Mouse (Mus musculus) megakaryocyte progenitor cell, adult 5-6 weeks (primary cell): ENCODE data around the gene Dis3l2. TPM values are rescaled to one million over a fixed set of nuclear protein-coding genes. Genes with fewer than 3 reads are reported as not detected.

Experiments
- ATAC-seq: replicated peaks from 2 replicates; pipeline ENCODE4 v1.8.0; 2016; ENCODE audit warnings: mild to moderate bottlenecking, moderate TSS enrichment, inconsistent platforms; ENCODE audit not compliant: poor library complexity
- total RNA-seq, 2 experiments: library from RNA; stranded (forward) in 1 of 2; stranded (reverse) in 1 of 2; fragments of 157-497, 149-512 nt in 1 of 2; fragments of 200-1000 nt in 1 of 2; gene quantifications; 2 replicates each; pipeline versions ENCODE4 v1.2.3 to v1.2.4; 2015 to 2017

The Dis3l2 gene
- total RNA-seq, 2 experiments from 2014 or later = 13.7 to 14.4 TPM

DNA sequence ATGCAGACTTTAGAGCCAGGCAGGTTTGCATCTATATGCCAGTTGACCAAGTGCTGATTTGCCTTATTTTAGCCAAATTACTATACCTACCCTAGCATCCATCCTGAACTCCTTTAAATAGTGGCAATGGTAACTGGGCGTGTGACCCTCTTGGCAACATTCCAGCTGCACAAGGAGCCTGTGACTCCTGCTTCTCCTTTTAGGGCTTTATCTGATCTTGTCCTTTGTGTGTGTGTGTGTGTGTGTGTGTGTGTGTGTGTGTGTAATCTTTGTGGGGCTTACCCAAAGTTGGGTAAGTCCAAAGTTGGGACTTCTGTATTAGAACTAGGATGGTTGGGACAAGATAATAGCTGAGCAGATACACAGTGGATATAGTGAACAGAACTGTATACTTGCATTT, 302.8 kb downstream of the Dis3l2 start:
- ATAC-seq = no peak

DNA sequence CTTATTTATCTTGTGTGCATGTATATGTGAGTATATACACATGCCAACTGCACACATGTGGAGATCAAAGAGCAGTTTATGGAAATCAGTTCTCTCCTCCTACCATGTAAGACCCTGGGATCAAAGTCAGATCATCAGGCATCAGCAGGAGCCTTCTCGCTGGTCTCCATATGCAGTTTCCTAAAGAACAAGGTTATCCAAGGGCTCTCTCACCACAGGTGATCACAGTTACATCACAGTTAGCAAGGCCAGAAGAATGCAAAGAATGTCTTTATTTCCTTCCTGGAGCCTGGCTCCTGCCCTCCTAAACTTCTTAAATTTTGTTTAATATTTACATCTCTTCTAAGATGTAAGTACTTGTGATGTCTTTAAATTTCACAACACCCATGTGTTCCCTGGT, 304.6 kb downstream of the Dis3l2 start:
- ATAC-seq = no peak

DNA sequence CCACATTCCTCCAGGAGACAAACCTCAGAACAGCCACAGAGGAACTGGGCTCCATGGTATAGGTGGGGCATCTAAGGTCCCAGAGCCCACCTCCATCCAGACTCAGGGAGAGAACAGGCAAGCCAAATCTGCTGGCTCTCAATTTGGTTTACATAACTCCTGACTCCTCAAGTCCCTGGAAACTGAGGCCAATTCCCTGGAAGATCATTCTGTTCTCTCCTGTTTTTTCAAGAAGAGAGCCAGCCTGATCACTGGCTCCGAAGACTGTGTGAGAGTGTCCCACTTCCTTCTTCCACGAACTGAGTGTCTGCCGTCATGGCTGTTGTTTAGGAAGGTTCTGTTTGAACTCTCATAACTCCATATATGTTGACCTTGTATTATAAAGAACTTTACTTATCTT, 305.5 kb downstream of the Dis3l2 start:
- ATAC-seq = no peak

DNA sequence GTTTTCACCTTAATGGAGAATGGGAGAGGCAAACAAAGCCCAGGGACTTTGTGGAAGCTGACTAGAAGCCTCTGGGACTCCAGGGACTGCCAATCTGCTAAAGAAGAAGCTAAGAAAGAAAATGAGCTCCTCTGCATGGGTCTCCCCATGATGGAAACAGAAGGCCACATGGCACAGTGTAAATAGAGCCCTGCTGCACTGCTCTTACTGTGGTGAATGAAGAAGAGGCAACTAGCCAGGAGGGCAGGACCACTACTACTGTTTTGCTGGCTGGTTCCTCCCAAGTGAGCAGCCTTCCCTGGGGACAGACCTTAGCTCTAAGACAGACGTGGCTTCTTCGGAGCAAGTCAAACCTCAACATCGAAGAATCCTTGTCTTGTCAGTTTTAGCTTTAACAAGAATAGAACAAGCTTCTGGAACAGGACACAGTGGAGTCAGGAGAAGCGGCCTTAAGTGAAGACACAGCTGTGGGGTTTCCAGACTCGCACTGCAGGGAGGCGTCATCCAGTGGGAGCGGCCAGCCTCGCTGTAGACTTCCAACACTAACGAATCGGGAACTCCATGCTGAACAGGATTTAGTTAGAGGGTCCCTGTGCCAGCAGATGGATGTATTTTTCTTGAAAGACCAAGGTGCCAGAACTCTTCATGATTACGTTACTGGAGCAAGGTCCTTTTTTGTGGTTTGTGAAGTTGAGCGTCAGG, 307.2 kb downstream of the Dis3l2 start:
- no peak for ATAC-seq

DNA sequence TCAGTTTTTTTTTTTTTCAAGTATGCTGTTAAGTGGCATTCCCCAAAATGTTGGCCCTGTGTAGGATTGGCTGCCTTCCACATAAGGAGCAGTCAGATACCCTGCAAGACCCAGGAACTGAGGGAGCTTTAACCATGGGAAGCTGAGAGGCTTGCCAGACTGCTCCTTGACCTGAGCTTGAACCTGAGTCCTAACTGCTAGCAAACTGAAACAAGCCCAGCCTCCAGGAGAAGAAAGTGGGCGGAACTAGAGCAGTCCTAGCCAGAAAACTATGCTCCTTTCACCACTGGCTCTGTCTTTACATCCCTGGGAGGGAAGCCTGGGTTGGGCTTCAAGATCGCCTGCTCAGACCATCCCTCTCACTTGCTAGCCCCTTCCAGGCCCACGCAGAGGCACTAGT, 308.1 kb downstream of the Dis3l2 start:
- no peak for ATAC-seq

DNA sequence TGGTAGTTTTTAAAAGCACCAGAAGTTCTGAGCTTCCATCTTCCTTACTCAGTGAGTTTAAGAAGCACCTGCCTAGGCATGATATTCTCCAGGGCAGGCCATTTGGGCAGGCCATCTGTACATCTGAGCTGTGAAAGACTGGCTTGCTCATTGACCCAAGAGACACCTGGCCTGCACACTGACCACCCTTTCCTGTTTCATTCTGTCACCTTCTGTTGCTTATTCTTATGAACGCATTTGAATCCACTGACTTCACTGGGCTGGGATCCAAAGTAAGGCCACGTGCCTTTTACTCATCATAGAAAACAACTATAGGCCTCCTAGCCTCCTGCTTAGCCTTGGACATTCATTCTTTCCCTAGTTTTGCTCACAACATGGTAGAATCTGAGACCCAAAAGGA, 309.0 kb downstream of the Dis3l2 start:
- ATAC-seq = no peak

DNA sequence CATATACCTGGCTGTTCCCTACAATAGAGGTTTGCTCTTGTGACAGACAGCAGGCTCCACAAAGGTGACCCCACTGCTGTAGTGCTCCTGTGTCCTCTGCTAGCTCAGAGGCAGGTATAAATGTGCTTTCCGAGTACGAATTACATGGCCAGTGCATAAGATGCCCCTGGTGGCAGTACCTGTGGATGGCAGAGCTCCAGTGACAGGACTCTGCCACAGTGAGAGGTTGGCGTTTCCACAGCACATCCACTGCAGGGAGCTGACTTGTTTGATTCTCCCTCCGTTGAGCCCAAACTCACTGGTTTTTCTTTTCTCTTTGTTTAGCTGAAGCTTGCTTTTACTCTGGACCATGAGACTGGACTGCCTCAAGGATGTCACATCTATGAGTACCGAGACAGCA, 317.1 kb downstream of the Dis3l2 start:
- no peak for ATAC-seq

DNA sequence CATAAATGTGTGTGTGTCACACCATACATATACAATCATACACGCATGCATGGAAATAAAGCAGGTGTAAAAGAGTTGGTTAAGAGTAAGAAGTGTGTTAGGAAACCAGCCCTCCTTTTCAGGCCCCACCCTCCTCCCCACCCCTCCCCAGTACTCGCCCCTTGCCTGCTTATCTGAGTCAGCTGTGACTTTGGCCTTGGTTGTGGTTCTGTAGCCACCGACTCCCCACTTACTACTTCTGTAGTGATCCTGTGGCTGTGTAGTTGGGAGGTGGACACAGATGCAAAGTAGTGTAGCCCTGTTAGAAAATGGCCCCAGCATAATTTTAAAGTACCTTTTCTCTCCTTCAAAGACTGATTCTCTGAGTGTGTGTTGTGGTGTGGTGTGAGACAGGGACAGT, 318.0 kb downstream of the Dis3l2 start:
- ATAC-seq = peak; percentile 23; the same call in 1 of the 2 replicates

DNA sequence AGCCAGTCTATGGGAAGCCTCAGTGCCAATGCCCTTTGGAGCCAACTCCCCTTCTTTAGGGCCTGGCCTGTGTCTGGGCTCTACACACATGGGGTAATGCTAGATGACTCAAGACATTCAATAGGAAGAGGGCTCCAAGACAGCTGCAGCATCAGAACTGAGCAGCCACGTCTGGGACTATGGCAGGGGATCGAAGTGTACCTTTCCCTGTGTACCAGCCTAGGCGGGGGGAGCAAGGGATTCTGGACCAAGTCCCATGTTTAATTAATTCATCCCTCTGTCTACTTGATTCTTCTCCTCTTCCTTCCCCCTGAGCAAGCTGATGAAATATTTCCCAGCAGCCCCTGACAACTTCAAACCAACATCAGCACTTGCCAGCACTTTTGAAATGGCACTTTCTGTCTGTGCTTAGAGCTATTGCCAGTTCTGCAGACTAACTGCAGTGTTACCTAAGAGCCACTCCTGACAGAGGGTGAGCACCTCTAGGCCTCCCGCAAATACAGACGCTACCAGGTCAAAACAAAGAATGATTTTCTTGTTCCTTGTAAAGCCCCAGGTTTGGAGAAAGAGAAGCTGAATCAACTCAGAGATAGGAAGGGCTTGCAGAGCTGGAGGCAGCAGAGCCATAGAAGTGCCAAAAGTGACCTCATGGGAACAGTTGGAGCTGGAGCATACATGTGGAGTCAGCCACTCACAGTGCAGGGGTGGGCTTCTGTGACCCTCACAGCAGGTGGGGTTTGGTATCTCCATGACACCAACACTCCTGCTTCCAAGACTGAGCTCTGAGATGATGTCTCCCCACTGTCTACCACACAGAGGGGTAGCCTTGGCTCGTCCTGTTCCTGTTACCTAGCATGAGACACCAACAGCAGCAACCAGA, 319.9 kb downstream of the Dis3l2 start:
- ATAC-seq = no peak

DNA sequence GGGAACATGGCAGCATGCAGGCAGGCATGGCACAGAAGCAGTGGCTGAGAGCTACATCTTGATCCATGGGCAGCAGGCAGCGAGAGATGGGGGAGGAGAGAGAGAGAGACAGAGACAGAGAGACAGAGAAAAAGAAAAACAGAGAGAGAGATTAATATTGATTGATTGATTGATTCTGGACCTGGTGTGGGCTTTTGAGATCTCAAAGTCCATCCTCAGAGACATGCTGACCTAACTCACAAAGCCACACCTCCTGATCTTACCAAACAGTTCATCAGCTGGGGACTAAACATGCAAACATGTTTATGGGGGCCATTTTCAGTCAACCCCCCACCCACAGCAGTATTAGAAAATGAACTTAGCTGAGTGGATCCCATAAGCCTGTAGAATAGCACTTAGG, 321.4 kb downstream of the Dis3l2 start:
- no peak for ATAC-seq

DNA sequence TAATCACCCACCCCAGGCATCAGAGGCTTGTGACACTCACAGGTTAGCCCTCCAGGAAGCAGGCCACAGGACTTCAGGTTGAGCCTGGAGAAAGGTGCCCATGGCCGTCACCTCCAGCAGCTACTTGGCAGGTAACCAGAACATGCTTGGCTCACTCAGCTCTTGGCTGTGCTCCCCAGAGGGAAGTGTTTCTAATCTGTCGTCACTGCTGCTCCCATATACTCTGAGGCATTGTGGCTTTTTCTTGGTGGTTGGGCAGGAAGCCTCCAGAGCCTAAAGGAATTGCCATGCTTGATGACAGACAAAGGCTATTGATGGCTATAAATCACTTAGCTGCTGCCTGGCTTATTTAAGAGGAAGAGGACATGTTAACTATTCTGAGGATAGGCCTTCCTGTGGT, 325.2 kb downstream of the Dis3l2 start:
- peak; percentile 60 for ATAC-seq

DNA sequence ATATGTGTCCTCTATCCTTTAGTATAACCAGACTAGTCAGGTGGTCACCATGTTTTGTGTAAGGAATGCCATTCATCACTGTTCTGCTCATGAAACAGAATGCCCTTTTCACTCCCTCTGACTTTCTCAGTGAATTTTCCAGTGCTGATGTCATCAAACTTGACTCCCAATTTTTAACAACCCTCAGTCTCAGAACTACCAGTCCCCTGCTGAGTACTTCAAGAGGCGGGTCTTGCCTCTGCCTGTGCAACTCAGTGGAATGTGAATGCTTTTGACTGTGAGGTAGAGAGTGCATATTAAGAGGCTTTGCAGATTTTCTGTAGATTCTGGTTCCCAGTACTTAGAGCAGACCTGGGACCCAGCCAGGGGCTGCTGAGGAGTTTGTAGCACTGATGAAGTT, 327.0 kb downstream of the Dis3l2 start:
- no peak for ATAC-seq

DNA sequence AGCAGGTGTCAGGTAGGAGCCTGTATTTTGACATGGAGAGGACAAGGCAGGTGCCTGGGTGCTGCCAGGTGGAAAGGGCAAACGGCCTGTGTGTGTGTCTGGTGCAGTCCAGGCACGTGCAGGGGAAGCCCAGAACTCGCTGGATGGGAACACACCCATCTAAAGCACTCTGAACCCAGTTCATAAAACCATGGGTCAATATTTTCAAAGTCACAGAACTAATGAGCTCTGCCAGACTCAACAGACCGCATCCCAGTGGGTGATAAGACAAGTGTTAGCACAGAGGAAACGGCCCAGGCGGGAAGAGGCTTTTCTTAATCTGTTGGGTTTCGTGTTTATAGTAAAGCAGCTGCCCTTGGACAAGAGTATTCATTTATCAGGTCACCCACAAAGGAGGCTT, 328.9 kb downstream of the Dis3l2 start:
- no peak for ATAC-seq

DNA sequence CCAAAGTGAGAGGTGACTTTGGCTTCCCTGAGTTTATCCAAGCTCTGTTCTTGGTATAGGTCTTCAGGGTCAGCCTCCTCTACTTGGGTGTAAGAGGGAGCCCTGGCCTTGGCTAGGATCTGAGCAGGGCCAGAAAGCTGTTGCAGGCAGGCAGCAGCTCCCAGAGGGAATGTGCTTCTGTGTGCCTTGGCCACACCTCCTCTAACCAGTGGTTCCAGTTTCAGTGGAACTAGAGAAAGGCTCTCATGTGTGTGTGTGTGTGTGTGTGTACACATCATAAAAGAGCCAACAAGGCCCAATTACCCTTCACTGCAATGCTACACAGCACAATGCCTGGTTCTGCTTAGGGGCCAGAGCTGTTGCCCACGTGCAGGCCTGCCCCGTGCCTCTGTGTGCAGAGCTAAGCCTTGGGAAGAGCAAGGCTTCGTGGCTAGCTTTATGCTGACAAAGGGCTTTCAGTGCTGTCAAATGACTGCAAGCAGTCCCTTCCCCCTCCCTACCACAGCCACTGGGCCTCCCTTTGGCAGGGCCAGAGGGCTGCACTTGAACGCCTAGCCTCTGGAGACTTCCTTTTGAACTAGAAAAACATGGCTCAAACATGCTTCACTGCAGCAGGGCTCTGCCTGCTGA, 332.0 kb downstream of the Dis3l2 start:
- ATAC-seq = no peak

DNA sequence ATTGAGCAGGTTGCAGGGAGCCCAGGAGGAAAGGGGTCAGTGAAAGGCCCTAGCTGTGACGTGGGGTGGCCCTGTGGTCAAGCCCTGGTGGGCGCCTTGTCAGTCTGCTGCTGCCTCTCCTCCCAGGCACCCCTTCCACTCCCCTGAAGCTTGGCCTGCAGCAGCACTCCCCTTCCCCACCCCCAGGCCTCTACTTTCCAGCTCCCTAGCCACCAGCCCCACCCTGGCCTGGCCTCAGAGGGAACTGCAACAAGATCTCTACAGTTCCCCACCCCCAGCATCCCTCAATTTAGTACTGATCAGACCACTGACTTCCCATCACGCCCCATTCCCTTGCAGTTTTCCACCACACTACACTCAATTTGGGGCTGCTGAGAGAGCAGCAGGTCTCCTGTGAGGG, 332.7 kb downstream of the Dis3l2 start:
- ATAC-seq = no peak

DNA sequence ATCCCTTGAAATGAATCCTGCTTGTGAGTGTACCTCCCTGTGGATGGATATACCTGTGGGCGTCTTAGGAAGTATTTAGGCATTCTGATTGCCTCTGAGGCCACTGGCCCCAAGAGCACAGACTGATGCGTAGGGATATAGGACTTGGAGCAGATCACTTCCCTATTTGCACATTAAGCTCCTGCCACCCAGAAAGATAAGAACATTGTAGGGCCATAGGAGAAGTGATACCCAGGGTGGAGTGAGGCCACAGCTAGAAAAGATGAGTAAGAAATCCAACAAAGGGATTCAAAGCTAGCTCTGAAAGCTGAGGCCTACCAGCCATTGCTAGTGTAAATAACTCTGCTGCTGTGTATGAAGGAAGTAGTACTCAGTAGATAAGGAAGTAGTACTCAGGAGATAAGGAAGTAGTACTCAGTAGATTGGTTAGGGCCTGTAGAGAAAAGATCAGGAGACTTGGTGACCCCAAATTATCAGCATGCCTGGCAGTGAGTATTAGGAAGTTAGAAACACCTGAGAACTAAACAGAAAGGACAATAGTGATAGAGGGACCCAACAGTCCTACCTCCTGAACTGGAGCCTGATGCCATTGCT, 335.0 kb downstream of the Dis3l2 start:
- 0 out of 2 replicates have a peak, but pooled peaks have one; percentile 6 for ATAC-seq

DNA sequence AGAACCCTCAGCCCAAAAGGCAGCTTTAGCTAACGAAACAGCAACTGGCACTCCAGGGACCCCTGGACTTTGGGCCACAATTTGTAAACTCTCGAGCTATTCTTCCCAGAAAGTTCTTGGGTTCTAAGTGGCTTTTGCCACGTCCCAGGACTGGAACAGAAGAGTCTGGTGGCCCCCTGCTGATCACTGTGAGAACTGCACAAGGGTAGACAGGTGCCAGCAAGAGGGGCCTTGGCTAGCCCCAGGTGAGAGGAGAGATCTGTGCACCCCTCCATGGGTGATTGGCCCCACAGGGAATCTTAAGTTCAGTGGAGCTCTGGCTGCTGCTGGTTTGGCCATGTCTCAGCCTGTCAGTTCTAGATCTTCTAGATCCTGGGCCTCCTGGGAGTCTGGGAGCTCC, 337.5 kb downstream of the Dis3l2 start:
- peak; percentile 65; the same call in 1 of the 2 replicates for ATAC-seq

DNA sequence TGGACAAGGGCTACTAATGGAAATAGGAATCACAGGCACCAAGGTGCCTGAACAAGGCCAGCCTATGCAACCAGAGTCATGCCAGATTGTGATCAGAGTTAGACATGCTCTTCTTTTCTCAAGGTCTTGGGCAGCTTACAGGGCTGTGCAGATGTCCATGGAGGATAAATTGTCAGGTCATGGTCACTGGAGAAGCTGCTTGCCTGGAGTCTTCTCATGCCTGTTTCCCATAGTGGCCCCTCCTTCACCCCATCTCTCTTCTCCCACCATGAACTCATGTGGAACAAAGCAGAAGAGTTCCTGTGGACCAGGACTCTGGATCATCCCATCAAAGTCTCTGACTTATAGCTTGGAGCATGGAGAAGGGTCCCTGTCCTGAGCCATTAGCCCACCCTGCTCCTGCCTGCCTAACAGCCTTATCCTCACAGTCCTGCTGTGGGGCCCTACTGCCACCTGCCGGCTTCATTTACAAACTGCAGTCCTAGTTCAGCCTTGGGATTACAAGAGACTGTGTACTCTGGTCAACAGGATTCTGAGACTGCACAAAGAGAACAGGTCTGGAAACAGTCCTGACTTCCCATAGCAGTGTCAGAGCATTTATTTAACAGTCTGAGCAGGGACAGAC, 338.3 kb downstream of the Dis3l2 start:
- ATAC-seq = peak; percentile 91

DNA sequence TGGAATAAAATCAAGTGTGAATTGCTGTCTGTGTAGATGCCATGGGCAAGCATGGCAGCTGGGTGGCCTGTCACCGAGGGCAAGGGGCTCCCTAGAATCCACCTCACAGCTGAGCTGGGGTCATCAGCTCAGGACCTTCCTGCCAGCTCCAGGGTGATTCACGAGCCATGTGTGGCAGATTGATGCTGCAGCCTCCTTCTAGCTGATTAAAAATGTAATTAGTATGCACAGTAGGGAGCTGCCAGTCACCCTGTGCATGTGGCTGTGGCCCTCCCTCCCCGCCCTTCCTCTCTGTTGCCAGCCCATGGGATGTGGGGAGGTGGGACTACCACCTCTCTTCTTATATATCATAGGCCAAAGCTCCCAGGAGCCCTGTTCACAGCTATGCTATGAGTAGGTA, 346.5 kb downstream of the Dis3l2 start:
- ATAC-seq = no peak

DNA sequence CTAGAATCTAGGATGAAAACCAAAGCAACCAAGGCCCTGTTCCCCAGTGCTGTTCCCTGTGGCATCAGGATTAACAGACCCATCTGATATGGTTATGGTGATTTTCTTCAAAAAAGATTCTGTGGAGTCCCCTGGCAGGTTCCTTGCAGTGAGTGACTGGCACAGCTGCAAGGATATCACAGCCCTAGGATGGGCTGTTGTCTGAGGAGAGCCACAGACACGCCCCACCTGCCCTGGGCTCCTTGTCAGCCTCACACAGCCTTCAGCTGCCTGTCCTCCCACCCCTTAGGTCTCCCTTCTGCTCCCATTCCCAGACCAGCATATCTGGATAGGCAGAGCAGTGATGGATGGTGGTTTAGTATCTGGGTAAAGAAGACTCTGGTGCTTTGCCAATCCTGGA, 347.1 kb downstream of the Dis3l2 start:
- no peak for ATAC-seq

DNA sequence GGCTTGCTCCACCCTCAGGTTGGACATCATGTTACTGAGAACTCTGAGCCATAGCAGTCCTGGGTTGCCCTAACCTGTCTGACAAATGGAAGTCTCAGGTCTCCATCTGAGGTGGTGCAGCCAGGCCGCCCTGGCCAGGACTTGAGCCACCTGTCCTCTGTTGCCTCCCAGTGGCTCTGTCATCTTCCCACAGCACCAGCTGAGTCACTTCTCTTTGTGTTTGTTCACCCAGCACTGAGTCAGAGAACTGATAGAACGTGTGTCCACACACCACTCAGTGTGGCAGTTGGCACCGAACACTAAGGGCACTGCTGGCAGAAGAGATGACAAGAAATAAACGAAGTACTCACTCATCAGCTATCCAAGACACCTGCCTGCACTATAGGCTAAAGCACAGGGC, 347.8 kb downstream of the Dis3l2 start:
- no peak for ATAC-seq
